Mouse (Mus musculus) urinary bladder, postnatal 10 days (tissue): Measurements from ENCODE around the gene Klhl32.
"Not testable (repeated sequence)": the region's sequence is repeated elsewhere in the genome, so short reads cannot be mapped to it uniquely, and the experiment has no call there.

ENCODE experiments used
- DNase-seq: peaks from one replicate; pipeline ENCODE4 v3.0.0; 2022; ENCODE audit warnings: low spot score

Klhl32 gene

GRCm38 (mm10) chr4:24850401-24851325 lies at the start of gene Klhl32:
Klhl32 (minus strand) TSS chr4:24851124.
- DNase-seq = peak; percentile 12

DNA sequence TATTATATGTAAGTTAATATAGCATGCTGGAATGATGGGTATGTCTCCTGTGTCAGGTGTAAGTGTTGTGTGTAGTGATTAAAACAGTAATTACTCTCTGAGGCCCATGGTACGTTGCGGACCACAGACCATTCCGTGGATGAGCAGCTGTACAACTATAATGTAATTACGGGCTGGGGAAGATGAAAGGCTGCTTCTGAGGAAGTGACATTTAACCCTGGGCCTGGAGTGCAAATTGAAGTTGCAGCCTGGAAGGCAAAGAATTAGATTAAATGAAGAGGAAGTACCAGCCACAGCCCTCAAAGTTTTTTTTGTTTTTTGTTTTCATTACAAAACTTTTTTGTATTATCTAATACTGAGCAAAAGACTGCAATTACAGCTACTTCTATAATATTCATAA lies 48.2 kb upstream of the Klhl32 start:
- DNase-seq = no peak

- no peak for DNase-seq
Observed at GRCm38 (mm10) chr4:24898636-24899035, 47.7 kb upstream of the Klhl32 start.

DNA sequence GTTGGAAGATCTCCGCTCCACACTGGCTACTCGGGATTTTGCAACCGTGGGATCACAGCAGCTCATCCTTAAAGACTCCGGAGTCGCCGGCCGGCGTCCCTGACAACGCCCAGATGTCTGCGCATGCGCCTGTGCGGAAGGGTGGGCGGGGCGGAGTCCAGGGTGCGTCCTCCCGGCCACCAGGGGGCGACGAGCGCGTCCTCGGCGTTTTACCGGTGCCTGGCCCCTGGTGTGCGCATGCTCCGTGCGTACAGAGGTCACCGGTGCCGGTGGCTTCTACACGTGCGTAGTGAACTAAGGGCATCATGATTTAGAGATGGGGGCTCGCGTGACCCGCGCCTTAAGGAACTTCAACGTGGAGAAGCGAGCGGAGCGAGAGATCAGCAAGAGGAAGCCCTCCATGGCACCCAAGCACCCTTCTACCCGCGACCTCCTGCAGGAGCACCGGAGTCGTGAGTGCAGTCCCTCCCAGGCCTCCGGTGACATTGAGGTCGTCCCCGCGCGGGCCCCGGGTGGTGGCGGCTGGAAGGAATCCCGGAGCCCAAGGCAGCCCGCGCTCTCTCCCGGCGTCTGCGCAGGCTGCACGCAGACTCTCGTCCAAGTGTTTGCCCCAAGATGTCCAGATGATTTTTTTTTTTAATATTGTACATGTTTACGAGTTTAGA lies 47.1 kb upstream of the Klhl32 start, which contains the start of gene Ndufaf4:
Gene Ndufaf4 (plus strand): TSS at position 233 of the 665 bp plus-strand sequence.
- peak; percentile 97 for DNase-seq

GRCm38 (mm10) chr4:24897351-24897750 lies 46.4 kb upstream of the Klhl32 start:
- no peak for DNase-seq

DNA sequence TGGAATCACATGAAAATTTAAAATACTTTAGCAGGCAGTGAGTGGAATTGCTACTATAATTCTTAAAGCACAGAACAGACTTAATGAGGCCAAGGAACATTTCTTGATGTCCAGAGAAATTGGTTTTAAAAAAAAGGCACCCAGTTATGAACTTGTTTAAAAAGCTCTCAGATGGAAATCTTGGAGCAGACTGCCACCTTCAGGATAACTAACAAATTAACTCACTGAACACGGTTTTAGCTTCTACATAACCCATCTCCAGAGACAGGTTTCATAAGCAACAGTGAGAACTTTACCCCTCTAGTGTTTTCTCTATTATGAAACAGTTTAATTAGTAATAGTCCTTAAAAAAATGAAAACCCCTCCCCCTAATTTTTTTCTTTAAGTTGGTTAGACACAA lies 45.9 kb upstream of the Klhl32 start:
- no peak for DNase-seq

- DNase-seq = no peak
Observed at GRCm38 (mm10) chr4:24894625-24895024, 43.7 kb upstream of the Klhl32 start.

DNA sequence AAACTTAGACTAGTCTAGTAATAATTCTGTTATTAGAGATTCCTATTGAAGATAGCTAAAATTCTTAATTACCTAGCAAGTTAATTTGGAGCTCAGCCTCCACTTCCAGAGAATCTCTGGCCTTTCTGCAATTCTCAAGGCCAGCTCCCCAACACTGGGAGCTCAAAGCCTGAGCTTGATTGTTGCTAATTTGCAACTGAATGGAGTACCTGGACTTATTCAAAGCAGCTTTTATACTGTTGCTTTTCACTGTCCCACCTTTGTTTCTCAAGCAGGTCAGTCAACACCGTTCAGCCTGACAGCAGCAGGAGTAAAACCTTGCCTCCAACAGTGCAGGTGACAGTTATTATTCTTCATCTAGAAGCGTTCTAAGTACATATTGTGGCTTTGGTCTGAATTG lies 41.4 kb upstream of the Klhl32 start:
- not testable (repeated sequence) for DNase-seq

DNA sequence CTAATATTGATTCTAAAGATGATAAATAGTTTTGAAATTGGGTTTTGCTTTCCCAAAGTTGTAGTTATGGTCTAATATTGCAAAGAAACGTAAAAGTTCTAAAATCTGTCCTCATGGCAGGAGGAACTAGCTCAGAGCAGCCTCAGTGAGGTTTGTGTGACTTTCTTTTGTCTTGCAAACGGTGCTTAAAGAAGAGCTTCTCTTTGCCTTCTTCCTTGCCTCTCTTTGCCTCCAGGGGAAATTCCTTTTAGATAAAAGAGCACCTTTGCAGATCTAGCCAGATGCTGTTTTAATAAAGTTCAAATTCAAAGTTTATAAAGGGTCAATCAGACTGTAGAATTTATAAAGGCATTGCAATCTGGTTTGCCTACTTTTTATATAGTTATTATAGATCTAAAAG lies 38.5 kb upstream of the Klhl32 start:
- DNase-seq = not testable (repeated sequence)

DNA sequence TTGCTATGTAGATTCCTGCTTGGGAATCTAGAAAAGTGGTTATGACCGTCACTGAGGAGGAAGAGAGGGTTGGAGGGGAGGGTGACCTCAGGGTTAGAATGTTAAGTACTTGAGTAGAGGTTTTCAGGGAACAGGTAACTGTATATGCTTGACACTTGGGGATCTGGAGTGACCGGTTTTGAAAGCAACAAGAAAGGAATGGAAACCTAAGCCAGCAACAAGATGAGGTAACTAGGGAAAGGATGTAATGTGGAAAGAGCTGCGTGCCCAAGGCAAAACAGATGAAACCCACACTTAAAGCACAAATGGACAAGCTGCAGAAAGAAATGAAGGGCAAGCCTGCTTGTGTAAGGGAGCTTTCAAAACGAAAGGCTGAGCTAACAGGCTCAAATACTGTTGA lies 18.3 kb upstream of the Klhl32 start:
- DNase-seq = no peak

DNA sequence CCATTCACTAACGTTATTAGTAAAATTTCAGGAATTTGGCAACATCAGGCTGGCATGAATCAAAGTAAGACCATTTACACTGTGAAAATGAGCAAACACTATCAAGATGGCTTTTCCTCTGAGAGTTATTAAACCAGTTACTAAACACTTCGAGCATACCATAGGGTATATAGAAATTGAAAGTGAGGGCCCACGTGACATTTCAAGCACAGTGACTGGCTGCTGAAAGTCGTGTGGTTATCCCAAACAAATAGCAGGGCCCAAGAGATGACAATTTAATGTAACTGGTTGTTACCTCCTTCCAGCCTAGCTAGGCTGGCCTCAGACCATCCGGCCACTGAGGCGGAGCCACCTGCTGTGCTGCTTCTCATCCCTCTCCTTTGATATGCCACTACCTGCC lies 14.8 kb upstream of the Klhl32 start:
- no peak for DNase-seq

GRCm38 (mm10) chr4:24847406-24847805 lies 3.5 kb downstream of the Klhl32 start:
- DNase-seq = no peak

GRCm38 (mm10) chr4:24845546-24845945 lies 5.4 kb downstream of the Klhl32 start:
- DNase-seq = no peak

DNA sequence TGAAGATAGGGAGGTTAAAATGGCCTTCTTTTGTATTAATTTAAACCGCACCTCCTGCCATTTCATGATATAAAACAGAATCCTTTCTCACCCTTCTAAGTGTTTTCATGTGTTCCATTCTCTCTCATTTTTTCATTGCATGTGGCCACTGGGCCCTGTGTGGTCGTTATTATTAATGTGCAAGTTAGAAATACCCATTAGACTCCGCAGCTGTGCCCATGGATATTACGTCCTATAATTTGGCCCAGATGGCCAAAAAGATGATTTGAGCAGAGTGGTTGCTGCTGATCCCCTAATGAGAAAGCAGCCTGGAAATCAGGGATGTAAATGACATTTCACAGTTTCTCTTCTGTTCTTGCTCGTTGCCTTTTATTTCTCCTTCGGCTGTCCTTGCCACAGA lies 12.4 kb downstream of the Klhl32 start:
- no peak for DNase-seq

GRCm38 (mm10) chr4:24835555-24835954 lies 15.4 kb downstream of the Klhl32 start:
- no peak for DNase-seq

DNA sequence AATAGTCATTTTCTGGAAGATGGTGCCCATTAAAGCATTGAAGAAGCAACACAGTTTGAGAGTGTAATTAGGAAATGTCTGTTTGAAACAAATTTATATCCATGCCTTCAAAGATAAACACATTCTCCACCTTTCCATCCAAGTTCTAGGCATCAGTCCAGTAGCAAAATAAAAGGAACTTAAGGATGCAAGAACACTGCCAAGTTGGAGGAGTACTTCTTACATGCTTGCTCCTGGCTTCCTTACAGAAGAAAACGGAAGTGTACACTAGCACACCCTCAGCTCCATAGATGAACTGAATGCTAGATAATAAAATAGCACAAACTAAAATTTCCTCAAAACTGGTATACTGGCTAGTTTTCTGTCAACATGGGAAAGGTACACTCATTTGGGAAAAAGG lies 42.6 kb downstream of the Klhl32 start:
- DNase-seq = no peak

DNA sequence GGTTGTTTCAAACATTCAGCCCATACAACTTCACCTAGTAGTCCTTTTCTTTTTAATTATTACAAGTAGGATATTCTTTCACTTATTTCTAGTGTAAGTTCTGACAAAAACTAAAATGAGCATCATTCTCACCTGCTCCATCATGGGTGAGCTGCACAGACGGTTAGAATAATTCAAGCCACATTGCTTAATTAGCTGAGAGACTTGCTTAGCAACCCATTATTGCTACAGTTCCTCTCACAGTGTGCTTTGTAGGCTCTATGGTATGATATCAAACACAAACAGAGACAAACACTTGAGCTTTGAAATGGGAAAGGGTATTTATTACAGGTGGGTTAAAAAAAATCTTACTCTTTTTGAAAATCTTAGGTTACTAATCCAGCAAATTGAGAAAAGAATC lies 49.0 kb downstream of the Klhl32 start:
- DNase-seq = no peak

DNA sequence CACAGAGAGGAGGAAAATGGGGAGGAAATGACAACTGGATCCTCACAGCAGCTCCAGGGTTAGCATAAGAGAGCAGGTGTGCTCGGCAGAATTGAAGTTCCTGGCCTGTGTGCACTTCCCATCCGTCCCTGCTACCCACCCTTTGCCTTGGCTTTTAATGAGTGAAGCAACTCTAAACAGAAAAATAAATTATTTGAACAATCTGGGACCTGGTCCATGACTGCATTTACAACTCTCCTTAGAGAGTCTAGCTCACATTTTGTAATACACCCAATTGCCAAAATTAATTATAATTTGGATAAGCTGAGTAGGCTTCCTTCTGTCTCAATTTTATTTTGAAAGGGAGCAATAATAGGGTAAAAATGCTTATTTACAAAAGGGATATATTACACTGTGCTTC lies 49.6 kb downstream of the Klhl32 start:
- no peak for DNase-seq

DNA sequence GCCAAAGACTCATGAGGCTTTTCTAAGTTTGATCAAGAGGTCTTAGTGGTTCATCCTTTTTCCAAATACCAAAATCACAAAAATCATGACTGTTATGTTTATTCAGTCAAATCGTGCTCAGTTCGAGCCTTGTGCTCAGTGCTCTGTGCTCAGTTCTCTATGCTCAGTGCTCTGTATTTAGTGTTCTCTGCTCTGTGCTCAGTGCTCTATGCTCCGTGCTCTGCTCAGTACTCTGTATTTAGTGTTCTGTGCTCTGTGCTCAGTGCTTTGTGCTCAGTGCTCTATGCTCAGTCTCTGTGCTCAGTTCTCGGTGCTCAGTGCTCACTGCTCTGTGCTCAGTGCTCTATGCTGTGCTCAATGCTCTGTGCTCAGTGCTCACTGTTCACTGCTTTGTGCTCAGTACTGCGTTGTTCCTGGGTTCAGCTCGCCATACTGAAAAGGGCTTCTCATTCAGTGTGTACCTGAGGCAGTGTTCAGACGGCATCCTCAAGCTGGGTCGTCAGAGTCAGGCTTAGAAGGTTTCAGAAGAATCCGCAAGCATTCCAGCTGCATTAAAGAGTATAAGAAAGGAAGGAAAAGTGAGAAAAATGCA lies 50.5 kb downstream of the Klhl32 start:
- no peak for DNase-seq

GRCm38 (mm10) chr4:24799037-24799436 lies 51.9 kb downstream of the Klhl32 start:
- DNase-seq = no peak

DNA sequence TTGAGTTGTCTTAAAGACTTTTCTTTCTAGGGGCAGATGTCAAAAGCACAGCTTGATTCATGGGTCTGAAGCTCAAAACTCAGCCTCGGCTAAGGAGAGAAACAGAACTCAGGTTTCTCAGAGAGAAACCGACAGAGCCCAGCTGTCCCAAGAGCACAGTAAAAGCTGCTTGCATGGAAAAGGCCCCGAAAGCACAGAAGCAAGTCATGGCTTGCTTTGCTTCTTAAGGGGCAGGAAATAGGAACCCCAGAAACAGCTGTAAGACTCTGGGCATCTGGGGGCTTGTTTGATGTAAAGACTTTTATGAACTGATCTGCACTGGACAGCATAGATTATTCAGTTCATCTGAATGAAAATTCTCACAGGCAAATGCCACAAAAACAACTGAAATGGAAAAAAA lies 53.1 kb downstream of the Klhl32 start:
- DNase-seq = no peak

- no peak for DNase-seq
Observed at GRCm38 (mm10) chr4:24797280-24797679, 53.6 kb downstream of the Klhl32 start.

DNA sequence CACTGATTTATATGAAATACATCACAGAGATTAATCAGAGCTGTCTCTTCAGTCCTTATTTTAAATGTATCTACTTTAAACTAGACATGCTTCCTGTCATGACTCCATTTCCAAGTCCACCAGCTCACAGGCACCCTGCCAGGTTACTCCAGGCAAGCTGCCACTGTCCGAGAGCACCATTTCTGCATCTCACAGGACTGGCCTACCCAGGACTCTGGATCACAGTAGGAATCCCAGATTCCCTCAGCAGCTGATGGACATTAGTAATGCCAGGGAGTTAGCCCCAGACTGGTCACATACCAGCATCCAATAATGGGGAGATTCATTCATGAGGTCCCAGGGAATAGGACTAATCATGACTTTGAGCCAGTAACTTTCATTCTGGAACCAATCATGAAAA lies 54.7 kb downstream of the Klhl32 start:
- DNase-seq = no peak
